In the genomic region with DNA sequence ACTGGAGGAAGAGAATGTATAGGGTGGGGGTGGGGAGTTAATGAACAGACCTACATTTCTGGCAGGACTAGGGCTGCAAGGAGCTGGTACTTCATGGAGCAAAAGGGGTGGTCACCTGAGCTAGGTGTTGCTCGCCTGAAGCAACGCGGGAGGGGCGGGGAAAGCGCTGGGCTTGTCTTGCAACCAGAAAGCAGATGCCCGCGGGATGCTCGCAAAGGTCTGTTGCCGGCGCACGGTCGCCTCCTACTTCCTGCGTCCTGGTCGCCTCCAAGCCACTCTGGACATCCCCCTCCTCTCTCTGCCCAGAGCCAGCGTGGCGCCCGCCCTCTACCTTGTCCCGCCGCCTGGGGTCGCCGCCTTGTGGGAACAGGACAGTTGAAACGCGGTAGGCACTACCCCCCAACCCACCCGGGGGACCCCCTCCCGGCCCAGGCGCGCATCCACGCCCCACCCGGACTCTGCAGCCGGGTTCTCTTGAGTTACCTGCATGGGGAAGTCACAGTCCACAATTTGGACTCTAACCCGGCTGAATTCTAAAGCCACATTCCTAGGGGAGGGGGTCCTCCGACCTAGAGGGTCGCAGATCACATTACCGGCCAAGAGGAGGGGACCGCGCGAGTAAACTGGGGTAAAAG, we compare ENCODE assay signal across 8 mouse cellular contexts. TPM values are rescaled to one million over a fixed set of nuclear protein-coding genes. Genes with fewer than 3 reads are reported as not detected.
DNase-seq lines count a peak whose midpoint lies in the region; ATAC-seq and TF ChIP-seq lines count a peak whose summit lies in the region.

No protein-coding gene starts in this region.

- no peaks in the 10 kb centered on the region for H3K9me3 ChIP-seq in forebrain, embryonic 15.5 days
- no peaks in the 10 kb centered on the region for H3K9me3 ChIP-seq in intestine, embryonic 16.5 days (ENCODE audit: control insufficient read depth, low read length)
- no peaks in the 10 kb centered on the region for H3K9me3 ChIP-seq in liver, postnatal 0 days (ENCODE audit: low read length)
- no peaks in the 10 kb centered on the region for H3K9me3 ChIP-seq in neural tube, embryonic 15.5 days (replicated peaks)

- peak overlapping the region; percentile 66 for H3K9ac ChIP-seq in forebrain, embryonic 15.5 days (replicated peaks)
- peak overlapping the region; percentile 95 for H3K9ac ChIP-seq in intestine, embryonic 16.5 days (ENCODE audit: low read depth, low read length)
- peak overlapping the region; percentile 96; the same call in 1 of the 2 replicates for H3K9ac ChIP-seq in liver, postnatal 0 days (replicated peaks)
- peak overlapping the region; percentile 88 for H3K9ac ChIP-seq in neural tube, embryonic 15.5 days (replicated peaks)

- H3K4me2 ChIP-seq in forebrain, embryonic 15.5 days (replicated peaks) = peak overlapping the region; percentile 100
- H3K4me2 ChIP-seq in intestine, embryonic 16.5 days (ENCODE audit: low read depth, low read length) = peak overlapping the region; percentile 100
- H3K4me2 ChIP-seq in liver, postnatal 0 days (ENCODE audit: low read depth, low read length) = peak overlapping the region; percentile 94
- H3K4me2 ChIP-seq in neural tube, embryonic 15.5 days = peak overlapping the region; percentile 100

- peaks cover 18% of the 10 kb centered on the region for H3K36me3 ChIP-seq in forebrain, embryonic 15.5 days
- H3K36me3 ChIP-seq in intestine, embryonic 16.5 days (ENCODE audit: control insufficient read depth, insufficient read depth, low read length) = no peaks in the 10 kb centered on the region
- H3K36me3 ChIP-seq in liver, postnatal 0 days (replicated peaks; ENCODE audit: insufficient read depth, low read length) = peaks cover 9% of the 10 kb centered on the region
- 0 out of 2 replicates have a peak, but pooled peaks cover 18% of the 10 kb centered on the region for H3K36me3 ChIP-seq in neural tube, embryonic 15.5 days

- peak; percentile 49; the same call in 1 of the 2 replicates for ATAC-seq in forebrain, embryonic 15.5 days (replicated peaks)
- peak; percentile 56 for ATAC-seq in intestine, embryonic 16.5 days
- ATAC-seq in liver, postnatal 0 days = 0 out of 2 replicates have a peak, but pooled peaks have one; percentile 6
- peak; percentile 59 for ATAC-seq in neural tube, embryonic 15.5 days (ENCODE audit: low FRiP score)
- ATAC-seq in monocyte, adult 5-6 weeks (replicated peaks; ENCODE audit: insufficient number of reproducible peaks, low FRiP score, low TSS enrichment, poor library complexity, severe bottlenecking) = no peak

- H3K27ac ChIP-seq in forebrain, embryonic 15.5 days (replicated peaks) = no peak overlapping the region
- peak overlapping the region; percentile 79 for H3K27ac ChIP-seq in intestine, embryonic 16.5 days (ENCODE audit: low read length)
- H3K27ac ChIP-seq in liver, postnatal 0 days (ENCODE audit: low read depth) = no peak overlapping the region
- peak overlapping the region; percentile 83 for H3K27ac ChIP-seq in neural tube, embryonic 15.5 days (replicated peaks)

- H3K4me3 ChIP-seq in forebrain, embryonic 15.5 days = peak overlapping the region; percentile 63
- peak overlapping the region; percentile 99 for H3K4me3 ChIP-seq in intestine, embryonic 16.5 days (ENCODE audit: low read length)
- peak overlapping the region; percentile 93 for H3K4me3 ChIP-seq in liver, postnatal 0 days (ENCODE audit: low read depth, low read length)
- peak overlapping the region; percentile 91 for H3K4me3 ChIP-seq in neural tube, embryonic 15.5 days (replicated peaks)

- TF ChIP-seq EP300 in liver, postnatal 0 days (IDR thresholded peaks at IDR 0.05; ENCODE audit: low read depth) = no peak

- H3K27me3 ChIP-seq in forebrain, embryonic 15.5 days = no peaks in the 10 kb centered on the region
- H3K27me3 ChIP-seq in intestine, embryonic 16.5 days (replicated peaks; ENCODE audit: control insufficient read depth, insufficient read depth, low read length) = no peaks in the 10 kb centered on the region
- peaks cover 5% of the 10 kb centered on the region; the same call in 1 of the 2 replicates for H3K27me3 ChIP-seq in liver, postnatal 0 days (ENCODE audit: insufficient read depth, low read length)
- 0 out of 2 replicates have a peak, but pooled peaks cover 4% of the 10 kb centered on the region for H3K27me3 ChIP-seq in neural tube, embryonic 15.5 days (replicated peaks)

- peak; percentile 19 to 26 for DNase-seq in spleen, adult 18-20 months
- no peak for DNase-seq in spleen, postnatal 14 days (ENCODE audit: low spot score in 2 of 2)
- peak; percentile 30 for DNase-seq in brain, adult 2 months (ENCODE audit: low read depth, low spot score)
- DNase-seq in liver, postnatal 0 days = peak; percentile 43

- peak; percentile 19; the same call in 1 of the 2 replicates for TF ChIP-seq CTCF in liver, postnatal 0 days (IDR thresholded peaks at IDR 0.05; ENCODE audit: low read depth)

- H3K4me1 ChIP-seq in forebrain, embryonic 15.5 days = peaks cover 21% of the 10 kb centered on the region
- H3K4me1 ChIP-seq in intestine, embryonic 16.5 days (ENCODE audit: control insufficient read depth, insufficient read depth, low read length) = peaks cover 3% of the 10 kb centered on the region; the same call in 1 of the 2 replicates
- H3K4me1 ChIP-seq in liver, postnatal 0 days (ENCODE audit: insufficient read depth) = peaks cover 15% of the 10 kb centered on the region
- peaks cover 26% of the 10 kb centered on the region for H3K4me1 ChIP-seq in neural tube, embryonic 15.5 days

- under 1% methylated on average over 36 of the region's 37 CpGs for WGBS in forebrain, embryonic 15.5 days
- under 1% methylated on average over 37 of the region's 37 CpGs for WGBS in intestine, embryonic 16.5 days
- whole genome bisulfite sequencing in liver, postnatal 0 days (ENCODE audit: insufficient replicate concordance) = under 1% methylated on average over 36 of the region's 37 CpGs
- under 1% methylated on average over 36 of the region's 37 CpGs for WGBS in neural tube, embryonic 15.5 days

RNA-seq across cellular contexts. Expression of gene Helz, which starts 0.9 kb away (rescaled TPM):
- polyA plus RNA-seq in forebrain, embryonic 15.5 days (2015; fragmentation: Nextera tagmentation; extraction: Ambion mirVana) = 18.7 and 19.4 TPM in 2 replicates
- polyA plus RNA-seq in intestine, embryonic 16.5 days (2015; fragmentation: Nextera tagmentation; extraction: Ambion mirVana) = 12.8 and 13.5 TPM in 2 replicates
- 3.1 and 3.3 TPM in 2 replicates for polyA plus RNA-seq in liver, postnatal 0 days (2015; fragmentation: Nextera tagmentation; extraction: Ambion mirVana)
- 13.5 and 16.4 TPM in 2 replicates for polyA plus RNA-seq in neural tube, embryonic 15.5 days (2015; fragmentation: Nextera tagmentation; extraction: Ambion mirVana)
- 34.1 to 46.2 TPM (median 42.8 TPM) in 3 replicates for total RNA-seq in monocyte, adult 5-6 weeks (2017)

Comparison
In these comparisons a context has a peak if more than half of its experiments do, and no peak if none do; other contexts are left out.
1. DNase-seq: peak in spleen, adult 18-20 months (2 of 2), brain, adult 2 months (single experiment) and liver, postnatal 0 days (single experiment); none in spleen, postnatal 14 days (0 of 2).
2. H3K27ac ChIP-seq: peak in intestine, embryonic 16.5 days (single experiment) and neural tube, embryonic 15.5 days (single experiment); none in forebrain, embryonic 15.5 days (single experiment) and liver, postnatal 0 days (single experiment).
3. Peak in every context shown above with its lines, with median percentiles within 50 percentile points of each other: H3K4me2 ChIP-seq, H3K4me3 ChIP-seq and H3K9ac ChIP-seq.